Mouse (Mus musculus) lung, embryonic 14.5 days (tissue): ENCODE measurements around the gene Clmn. TPM values are rescaled to one million over a fixed set of nuclear protein-coding genes. Genes with fewer than 3 reads are reported as not detected.

Experiments used
- ATAC-seq: fragments of 200-750 bp; cut with Nextera tagmentation; 2 replicates; pipeline ENCODE4 v1.8.0; 2017; ENCODE audit warnings: mild to moderate bottlenecking, moderate TSS enrichment, moderate library complexity; ENCODE audit not compliant: insufficient read depth
- DNase-seq: peaks from one replicate; pipeline ENCODE4 v3.0.0-alpha.2; 2015
- H3K27ac ChIP-seq: fragments of 300-500 bp; sonication (generic); 2 replicates; pipeline ENCODE4 v1.5.1; 2014; ENCODE audit warnings: low read depth, mild to moderate bottlenecking, moderate library complexity
- H3K27me3 ChIP-seq: fragments of 300-500 bp; sonication (generic); 2 replicates; pipeline ENCODE4 v1.6.1; 2014; ENCODE audit warnings: low read length, control low read depth; ENCODE audit not compliant: insufficient read depth
- H3K36me3 ChIP-seq: fragments of 300-500 bp; sonication (generic); 2 replicates; pipeline ENCODE4 v1.6.1; 2014; ENCODE audit warnings: control low read depth; ENCODE audit not compliant: insufficient read depth
- H3K4me1 ChIP-seq: fragments of 300-500 bp; sonication (generic); 2 replicates; pipeline ENCODE4 v1.6.1; 2014; ENCODE audit warnings: antibody characterized with exemption, control low read depth; ENCODE audit not compliant: insufficient read depth
- H3K4me2 ChIP-seq: fragments of 300-500 bp; sonication (generic); 2 replicates; pipeline ENCODE4 v1.6.1; 2014; ENCODE audit warnings: mild to moderate bottlenecking
- H3K4me3 ChIP-seq: fragments of 300-500 bp; sonication (generic); 2 replicates; pipeline ENCODE4 v1.5.1; 2014; ENCODE audit warnings: low read depth, low read length
- H3K9ac ChIP-seq: fragments of 300-500 bp; sonication (generic); 2 replicates; pipeline ENCODE4 v1.6.1; 2014
- H3K9me3 ChIP-seq: fragments of 300-500 bp; sonication (generic); 2 replicates; pipeline ENCODE4 v1.6.1; 2016; ENCODE audit warnings: low read depth, low read length, control low read depth
- CTCF ChIP-seq: IDR thresholded peaks from 2 replicates; pipeline ENCODE4 v1.5.1; 2016; ENCODE audit warnings: antibody characterized with exemption, low read depth
- whole genome bisulfite sequencing: fragments of 180-500 bp; shearing (Covaris S2); extraction: QIAGEN DNeasy Blood & Tissue Kit; methylation state at CpG from one replicate; pipeline ENCODE4 v1.1.7; 2014; 5-methylcytosine and 5-hydroxymethylcytosine counted together
- polyA plus RNA-seq: library from polyadenylated mRNA; unstranded; fragments of >200 nt; fragmentation: Nextera tagmentation; extraction: Ambion mirVana; gene quantifications from 2 replicates; pipeline ENCODE4 v1.2.1, GENCODE M21; 2014

Gene Clmn
- polyA plus RNA-seq, 1 experiment from 2014 or later: 2.1 TPM

DNA sequence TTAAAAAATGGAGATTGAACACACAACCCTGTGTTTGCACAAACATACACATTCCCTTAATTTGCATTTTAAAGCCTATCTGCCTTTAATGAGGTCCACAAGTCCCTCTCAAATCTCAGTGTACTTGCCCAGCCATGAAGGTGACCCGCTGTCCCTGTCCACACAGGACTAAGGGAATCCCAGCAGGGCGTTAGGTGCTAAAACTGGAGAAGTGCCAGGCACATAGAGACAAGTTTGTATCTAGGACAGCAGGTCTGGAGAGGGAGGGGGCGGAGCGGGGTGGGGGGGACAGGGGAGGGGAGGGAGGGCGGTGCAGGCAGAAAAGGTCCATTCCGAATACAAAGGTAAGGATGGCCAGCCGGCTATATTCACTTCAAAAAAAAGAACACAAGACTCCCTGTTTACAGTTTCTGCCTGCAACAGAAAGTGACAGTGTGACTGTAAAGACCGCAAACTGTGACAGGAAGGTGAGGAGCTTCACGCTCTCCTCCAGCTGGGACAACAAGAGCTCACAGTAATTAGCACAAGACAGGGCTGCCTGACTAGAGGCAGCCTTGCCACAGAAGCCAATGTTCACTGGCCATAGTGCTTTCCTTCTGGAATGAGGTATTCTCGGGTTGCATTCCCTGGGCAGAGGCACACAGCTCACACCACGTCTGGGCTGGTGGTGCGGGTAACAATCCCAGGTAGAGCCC lies 47.6 kb downstream of the Clmn start:
- WGBS: 26% methylated on average over 12 of the region's 12 CpGs
- Histone ChIP-seq H3K27ac (no peak overlapping the region), H3K9me3 (no peaks in the 10 kb centered on the region), H3K27me3 (no peaks in the 10 kb centered on the region), H3K4me1 (0 out of 2 replicates have a peak, but pooled peaks cover 3% of the 10 kb centered on the region), H3K9ac (no peak overlapping the region), H3K36me3 (no peaks in the 10 kb centered on the region), H3K4me3 (no peak overlapping the region), H3K4me2 (no peak overlapping the region)
- no peak for DNase-seq
- no peak for ATAC-seq
- TF ChIP-seq CTCF: no peak

DNA sequence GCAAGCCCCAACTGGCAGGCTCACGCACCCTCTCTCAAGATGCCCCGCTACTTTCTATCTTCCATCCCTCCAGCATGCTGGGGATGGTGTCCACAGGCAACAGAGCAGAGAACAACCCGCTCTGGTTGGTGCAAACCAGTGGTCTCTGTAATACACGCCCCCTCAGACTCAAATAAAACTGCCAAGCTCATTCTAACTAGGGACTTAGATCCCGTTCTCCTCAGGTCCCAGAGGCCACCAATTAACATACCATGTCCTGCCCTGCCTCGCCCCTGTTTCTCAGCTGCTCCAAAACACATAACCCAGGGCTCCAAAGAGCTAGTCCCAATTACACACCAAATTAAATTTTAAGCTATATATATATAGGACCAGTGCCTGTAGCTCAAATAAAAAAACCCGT lies 50.6 kb downstream of the Clmn start:
- no peak for TF ChIP-seq CTCF
- no peak overlapping the region for H3K27ac ChIP-seq

DNA sequence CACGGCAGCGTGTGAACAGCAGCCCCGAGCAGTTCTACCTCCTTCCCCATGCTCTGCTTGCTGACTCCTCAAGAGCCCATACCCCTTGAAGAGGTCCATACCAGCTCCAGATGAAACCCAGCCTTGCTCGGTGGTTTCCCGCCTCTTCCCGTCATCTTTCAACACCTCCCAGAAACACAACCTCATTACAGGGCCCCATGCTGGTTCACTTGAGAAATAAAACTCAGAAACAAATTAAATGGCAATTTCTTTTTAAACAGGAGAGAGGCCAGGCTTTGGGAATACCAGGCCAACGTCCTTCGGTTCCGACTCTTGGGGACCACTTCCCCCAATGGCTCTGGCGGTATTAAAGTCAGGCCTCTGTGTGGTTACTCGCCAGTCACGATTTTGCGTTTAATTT lies 51.1 kb downstream of the Clmn start:
- ATAC-seq (no peak), DNase-seq (no peak)
- H3K4me2 ChIP-seq: no peak overlapping the region

More for the DNA sequence above, 50.6 kb downstream of the Clmn start:
- no peak overlapping the region for H3K9ac ChIP-seq
- ATAC-seq (no peak), DNase-seq (no peak)
- WGBS: 82% methylated on average over 7 of the region's 7 CpGs
- no peaks in the 10 kb centered on the region for H3K27me3 ChIP-seq
- H3K4me3 ChIP-seq: no peak overlapping the region
- H3K4me2 ChIP-seq: no peak overlapping the region
- H3K36me3 ChIP-seq: no peaks in the 10 kb centered on the region
- no peaks in the 10 kb centered on the region for H3K9me3 ChIP-seq
- 0 out of 2 replicates have a peak, but pooled peaks cover 3% of the 10 kb centered on the region for H3K4me1 ChIP-seq

DNA sequence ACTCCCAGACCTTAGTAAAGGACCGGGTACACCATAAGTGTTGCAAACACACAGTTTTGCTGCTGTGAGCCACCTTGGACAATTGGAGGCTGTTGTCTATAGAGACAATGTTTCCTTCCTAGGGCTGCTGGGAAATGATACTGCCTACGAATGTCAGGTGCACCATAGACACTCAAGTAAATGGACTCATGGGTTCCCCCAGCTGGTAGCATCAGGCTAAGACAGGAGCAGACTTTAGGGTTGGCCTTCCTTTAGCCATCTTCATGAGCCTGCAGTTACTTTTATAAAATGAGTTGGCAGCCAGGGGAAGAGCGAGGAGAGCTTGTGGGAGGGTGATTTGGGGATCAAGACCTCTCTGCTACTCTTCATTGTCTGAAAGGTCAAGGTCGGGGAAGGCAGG lies 52.2 kb downstream of the Clmn start:
- Histone ChIP-seq H3K9ac (no peak overlapping the region), H3K36me3 (no peaks in the 10 kb centered on the region), H3K4me3 (no peak overlapping the region), H3K4me2 (no peak overlapping the region), H3K27me3 (no peaks in the 10 kb centered on the region), H3K27ac (no peak overlapping the region), H3K4me1 (0 out of 2 replicates have a peak, but pooled peaks cover 3% of the 10 kb centered on the region), H3K9me3 (no peaks in the 10 kb centered on the region)
- ATAC-seq (no peak), DNase-seq (no peak)
- TF ChIP-seq CTCF: peak; percentile 37; the same call in 1 of the 2 replicates
- 66% methylated on average over 4 of the region's 4 CpGs for WGBS

More for the DNA sequence above, 51.1 kb downstream of the Clmn start:
- H3K36me3 ChIP-seq: no peaks in the 10 kb centered on the region
- H3K9me3 ChIP-seq: no peaks in the 10 kb centered on the region
- 80% methylated on average over 13 of the region's 13 CpGs for WGBS
- no peak for TF ChIP-seq CTCF
- no peak overlapping the region for H3K9ac ChIP-seq
- H3K4me3 ChIP-seq: no peak overlapping the region
- 0 out of 2 replicates have a peak, but pooled peaks cover 3% of the 10 kb centered on the region for H3K4me1 ChIP-seq
- H3K27ac ChIP-seq: no peak overlapping the region
- no peaks in the 10 kb centered on the region for H3K27me3 ChIP-seq

DNA sequence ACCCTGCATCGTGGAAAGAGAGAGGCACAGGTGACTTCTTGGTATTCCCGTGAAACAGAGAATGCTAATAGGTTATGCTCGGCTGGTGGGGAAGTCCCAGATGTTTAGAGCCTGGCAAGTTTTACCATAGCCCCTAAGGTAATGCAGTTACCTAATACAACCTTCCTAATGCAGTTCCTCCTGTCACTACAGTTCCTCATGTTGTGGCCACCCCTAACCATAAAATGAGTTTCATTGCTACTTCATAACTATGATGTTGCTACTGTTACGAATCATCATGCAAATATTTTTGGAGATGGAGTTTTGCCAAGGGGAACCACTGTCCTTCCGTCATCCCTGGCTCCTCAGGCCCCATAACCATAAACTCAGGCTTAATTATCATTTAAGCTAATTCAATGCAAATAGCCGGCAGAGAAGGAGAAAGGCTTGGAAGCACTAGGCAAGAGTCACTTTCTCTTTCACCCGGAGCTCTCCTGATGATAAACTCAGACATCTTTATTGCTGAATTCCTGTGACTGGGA lies 53.9 kb downstream of the Clmn start:
- DNase-seq: no peak
- H3K36me3 ChIP-seq: no peaks in the 10 kb centered on the region
- no peak overlapping the region for H3K4me2 ChIP-seq
- no peak overlapping the region for H3K27ac ChIP-seq
- WGBS: 67% methylated on average over 7 of the region's 7 CpGs
- ATAC-seq: no peak
- no peaks in the 10 kb centered on the region for H3K9me3 ChIP-seq
- H3K27me3 ChIP-seq: no peaks in the 10 kb centered on the region
- no peak overlapping the region for H3K9ac ChIP-seq
- 0 out of 2 replicates have a peak, but pooled peaks cover 3% of the 10 kb centered on the region for H3K4me1 ChIP-seq
- no peak overlapping the region for H3K4me3 ChIP-seq
- no peak for TF ChIP-seq CTCF

DNA sequence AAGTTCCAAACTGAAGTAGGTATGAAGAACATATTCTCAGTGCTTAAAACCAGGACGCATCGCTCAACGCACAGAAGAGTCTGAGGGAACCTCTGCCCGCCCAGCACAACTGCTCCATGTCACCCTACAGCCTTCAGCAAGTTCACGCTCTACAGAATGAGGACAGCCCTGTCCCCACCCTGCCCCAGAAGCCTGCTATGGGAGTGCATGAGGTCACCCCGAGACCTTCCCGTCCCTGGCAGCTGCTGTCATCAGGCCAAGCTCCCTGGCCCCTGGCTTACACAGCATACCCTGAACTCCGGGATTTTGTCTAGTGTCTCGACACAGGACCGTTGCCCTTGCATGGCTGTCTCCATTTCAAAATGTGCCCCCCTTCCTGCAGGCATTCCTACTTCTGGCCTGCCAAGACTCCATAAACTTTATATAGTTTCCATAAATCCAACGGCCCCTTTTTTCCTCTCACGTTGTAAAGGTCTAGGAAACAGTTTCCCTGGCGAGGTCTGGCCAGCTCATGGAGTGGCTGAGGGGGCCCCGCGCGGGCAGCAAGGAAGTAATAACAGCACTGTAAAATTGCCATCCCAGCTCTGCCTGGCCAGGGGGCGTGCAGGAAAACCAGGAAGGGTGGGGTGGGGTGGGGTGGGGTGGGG lies 56.3 kb downstream of the Clmn start:
- H3K27me3 ChIP-seq: no peaks in the 10 kb centered on the region
- H3K4me2 ChIP-seq: no peak overlapping the region
- H3K27ac ChIP-seq: no peak overlapping the region
- 66% methylated on average over 17 of the region's 17 CpGs for WGBS
- H3K9ac ChIP-seq: no peak overlapping the region
- no peaks in the 10 kb centered on the region for H3K36me3 ChIP-seq
- DNase-seq: peak; percentile 22
- H3K9me3 ChIP-seq: no peaks in the 10 kb centered on the region
- no peaks in the 10 kb centered on the region for H3K4me1 ChIP-seq
- TF ChIP-seq CTCF: no peak
- ATAC-seq: peak; percentile 24; the same call in 1 of the 2 replicates
- H3K4me3 ChIP-seq: no peak overlapping the region
